Mouse (Mus musculus) right cerebral cortex, postnatal 10 days (tissue): Measurements from ENCODE around the gene Sval2.

ENCODE experiments used
- DNase-seq, 2 experiments: peaks; one replicate each; pipeline ENCODE4 v3.0.0; 2021; ENCODE audit warnings: low spot score in 2 of 2

Gene Sval2

GRCm38 (mm10) chr6:41852689-41853088, at the start of gene Sval2:
TSS of gene Sval2 (plus strand) at chr6:41852989.
- no peak for DNase-seq

- no peak for DNase-seq
Observed at GRCm38 (mm10) chr6:41824086-41824485, 28.7 kb upstream of the Sval2 start.

- DNase-seq = no peak
Observed at GRCm38 (mm10) chr6:41829516-41829915, 23.3 kb upstream of the Sval2 start.

GRCm38 (mm10) chr6:41847235-41847634, 5.6 kb upstream of the Sval2 start, which contains the start of gene Pip:
TSS of gene Pip (plus strand) at chr6:41847535.
- DNase-seq = no peak

GRCm38 (mm10) chr6:41864038-41864437, 11.2 kb downstream of the Sval2 start:
- DNase-seq = no peak

GRCm38 (mm10) chr6:41911625-41912024, 58.8 kb downstream of the Sval2 start:
- DNase-seq = peak in 1 of 2 experiments; percentile 21
